Mouse (Mus musculus) limb, embryonic 10.5 days (tissue): Measurements from ENCODE around the gene a. TPM values are rescaled to one million over a fixed set of nuclear protein-coding genes. Genes with fewer than 3 reads are reported as not detected.
A peak's percentile ranks its signal among the peaks of the same experiment; 100 is the strongest.

Experiments
- DNase-seq: peaks from one replicate; pipeline ENCODE4 v3.0.0-alpha.2; 2017; ENCODE audit warnings: low spot score
- H3K27ac ChIP-seq: fragments of 300-500 bp; sonication (generic); 2 replicates; pipeline ENCODE4 v1.5.1; 2016; ENCODE audit warnings: mild to moderate bottlenecking
- H3K27me3 ChIP-seq: fragments of 300-500 bp; sonication (generic); 2 replicates; pipeline ENCODE4 v1.6.1; 2016; ENCODE audit warnings: low read depth, mild to moderate bottlenecking; ENCODE audit not compliant: poor library complexity, severe bottlenecking
- H3K36me3 ChIP-seq: fragments of 300-500 bp; sonication (generic); 2 replicates; pipeline ENCODE4 v1.6.1; 2016; ENCODE audit warnings: mild to moderate bottlenecking, moderate library complexity
- H3K4me1 ChIP-seq: fragments of 300-500 bp; sonication (generic); 2 replicates; pipeline ENCODE4 v1.6.1; 2016
- H3K4me3 ChIP-seq: fragments of 300-500 bp; sonication (generic); 2 replicates; pipeline ENCODE4 v1.5.1; 2016; ENCODE audit warnings: mild to moderate bottlenecking, moderate library complexity
- H3K9me3 ChIP-seq: fragments of 300-500 bp; sonication (generic); replicated peaks from 2 replicates; pipeline ENCODE4 v1.6.1; 2016; ENCODE audit warnings: mild to moderate bottlenecking
- WGBS: fragments of 180-500 bp; shearing (Covaris S2); methylation state at CpG from one replicate; pipeline ENCODE4 v1.1.7; 2016; 5-methylcytosine and 5-hydroxymethylcytosine counted together
- polyA plus RNA-seq: library from polyadenylated mRNA; unstranded; fragments of >200 nt; fragmentation: Nextera tagmentation; extraction: Ambion mirVana; gene quantifications from 2 replicates; pipeline ENCODE4 v1.2.1, GENCODE M21; 2016

The a gene
- polyA plus RNA-seq, 1 experiment from 2014 or later: 32.5 TPM

- Histone ChIP-seq H3K4me1 (peaks cover 48% of the 10 kb centered on the region), H3K27me3 (no peaks in the 10 kb centered on the region), H3K27ac (no peak overlapping the region), H3K4me3 (no peak overlapping the region), H3K36me3 (peaks cover 6% of the 10 kb centered on the region; the same call in 1 of the 2 replicates), H3K9me3 (no peaks in the 10 kb centered on the region)
- WGBS: 77% methylated on average over 6 of the region's 6 CpGs
- DNase-seq: no peak
These were observed 1.8 kb upstream of the a start for GRCm38 (mm10) chr2:154789381-154789780.

GRCm38 (mm10) chr2:154789977-154790655 lies 1.1 kb upstream of the a start:
- WGBS: 8% methylated on average over 14 of the region's 14 CpGs
- DNase-seq: no peak
- H3K27ac ChIP-seq: peak overlapping the region; percentile 99
- no peaks in the 10 kb centered on the region for H3K27me3 ChIP-seq
- peaks cover 45% of the 10 kb centered on the region for H3K4me1 ChIP-seq
- H3K9me3 ChIP-seq: no peaks in the 10 kb centered on the region
- H3K4me3 ChIP-seq: peak overlapping the region; percentile 92
- peaks cover 9% of the 10 kb centered on the region for H3K36me3 ChIP-seq

- peak overlapping the region; percentile 99 for H3K27ac ChIP-seq
- H3K36me3 ChIP-seq: peaks cover 21% of the 10 kb centered on the region
- H3K9me3 ChIP-seq: no peaks in the 10 kb centered on the region
- under 1% methylated on average over 65 of the region's 67 CpGs for WGBS
- peaks cover 35% of the 10 kb centered on the region for H3K4me1 ChIP-seq
- no peaks in the 10 kb centered on the region for H3K27me3 ChIP-seq
- DNase-seq: peak; percentile 75
- peak overlapping the region; percentile 92 for H3K4me3 ChIP-seq
These were observed 750 bp downstream of the a start for GRCm38 (mm10) chr2:154791661-154792642.

GRCm38 (mm10) chr2:154803372-154803771 lies 12.2 kb downstream of the a start:
- H3K4me3 ChIP-seq: no peak overlapping the region
- no peak for DNase-seq
- no peaks in the 10 kb centered on the region for H3K27me3 ChIP-seq
- H3K9me3 ChIP-seq: no peaks in the 10 kb centered on the region
- peaks cover 18% of the 10 kb centered on the region for H3K4me1 ChIP-seq
- 100% methylated on average over 1 of the region's 1 CpGs for WGBS
- H3K36me3 ChIP-seq: peaks cover 21% of the 10 kb centered on the region
- no peak overlapping the region for H3K27ac ChIP-seq

- H3K27ac ChIP-seq: no peak overlapping the region
- H3K9me3 ChIP-seq: no peaks in the 10 kb centered on the region
- peaks cover 18% of the 10 kb centered on the region for H3K36me3 ChIP-seq
- DNase-seq: no peak
- no peaks in the 10 kb centered on the region for H3K27me3 ChIP-seq
- H3K4me1 ChIP-seq: peaks cover 18% of the 10 kb centered on the region
- WGBS: 76% methylated on average over 4 of the region's 4 CpGs
- no peak overlapping the region for H3K4me3 ChIP-seq
These were observed 12.6 kb downstream of the a start for GRCm38 (mm10) chr2:154803845-154804244.

GRCm38 (mm10) chr2:154807689-154808088 lies 16.5 kb downstream of the a start:
- DNase-seq: no peak
- no peaks in the 10 kb centered on the region for H3K36me3 ChIP-seq
- H3K9me3 ChIP-seq: no peaks in the 10 kb centered on the region
- no peaks in the 10 kb centered on the region for H3K27me3 ChIP-seq
- no peak overlapping the region for H3K27ac ChIP-seq
- H3K4me3 ChIP-seq: no peak overlapping the region
- H3K4me1 ChIP-seq: peaks cover 17% of the 10 kb centered on the region
- WGBS: 78% methylated on average over 1 of the region's 1 CpGs

- Histone ChIP-seq H3K36me3 (no peaks in the 10 kb centered on the region), H3K27ac (no peak overlapping the region), H3K9me3 (no peaks in the 10 kb centered on the region), H3K4me1 (peaks cover 2% of the 10 kb centered on the region), H3K27me3 (no peaks in the 10 kb centered on the region), H3K4me3 (no peak overlapping the region)
- DNase-seq: no peak
- WGBS: 95% methylated on average over 1 of the region's 1 CpGs
These were observed 18.0 kb downstream of the a start for GRCm38 (mm10) chr2:154809107-154809762.

- no peak overlapping the region for H3K4me3 ChIP-seq
- H3K36me3 ChIP-seq: no peaks in the 10 kb centered on the region
- no peaks in the 10 kb centered on the region for H3K4me1 ChIP-seq
- H3K9me3 ChIP-seq: no peaks in the 10 kb centered on the region
- DNase-seq: no peak
- no peak overlapping the region for H3K27ac ChIP-seq
- no peaks in the 10 kb centered on the region for H3K27me3 ChIP-seq
- WGBS: 83% methylated on average over 1 of the region's 1 CpGs
These were observed 19.6 kb downstream of the a start for GRCm38 (mm10) chr2:154810821-154811220.

- WGBS: 92% methylated on average over 2 of the region's 2 CpGs
- Histone ChIP-seq H3K36me3 (no peaks in the 10 kb centered on the region), H3K27ac (no peak overlapping the region), H3K9me3 (no peaks in the 10 kb centered on the region), H3K4me3 (no peak overlapping the region), H3K4me1 (peaks cover 6% of the 10 kb centered on the region), H3K27me3 (no peaks in the 10 kb centered on the region)
- DNase-seq: no peak
These were observed 22.2 kb downstream of the a start for GRCm38 (mm10) chr2:154813426-154813825.

GRCm38 (mm10) chr2:154817089-154817488 lies 25.9 kb downstream of the a start:
- H3K4me1 ChIP-seq: peaks cover 6% of the 10 kb centered on the region
- no peak for DNase-seq
- no peak overlapping the region for H3K27ac ChIP-seq
- no peaks in the 10 kb centered on the region for H3K9me3 ChIP-seq
- 76% methylated on average over 3 of the region's 3 CpGs for WGBS
- H3K4me3 ChIP-seq: no peak overlapping the region
- peaks cover 9% of the 10 kb centered on the region for H3K36me3 ChIP-seq
- no peaks in the 10 kb centered on the region for H3K27me3 ChIP-seq

- no peaks in the 10 kb centered on the region for H3K9me3 ChIP-seq
- H3K27ac ChIP-seq: no peak overlapping the region
- H3K27me3 ChIP-seq: no peaks in the 10 kb centered on the region
- no peak overlapping the region for H3K4me3 ChIP-seq
- peaks cover 15% of the 10 kb centered on the region for H3K36me3 ChIP-seq
- H3K4me1 ChIP-seq: peaks cover 6% of the 10 kb centered on the region
- 42% methylated on average over 1 of the region's 1 CpGs for whole genome bisulfite sequencing
- no peak for DNase-seq
These were observed 26.6 kb downstream of the a start for GRCm38 (mm10) chr2:154817788-154818187.

GRCm38 (mm10) chr2:154818599-154818998 lies 27.4 kb downstream of the a start:
- H3K27me3 ChIP-seq: no peaks in the 10 kb centered on the region
- peaks cover 15% of the 10 kb centered on the region for H3K36me3 ChIP-seq
- no peak overlapping the region for H3K27ac ChIP-seq
- peaks cover 6% of the 10 kb centered on the region for H3K4me1 ChIP-seq
- H3K4me3 ChIP-seq: no peak overlapping the region
- DNase-seq: no peak
- H3K9me3 ChIP-seq: no peaks in the 10 kb centered on the region
- 84% methylated on average over 1 of the region's 1 CpGs for whole genome bisulfite sequencing

- H3K4me3 ChIP-seq: no peak overlapping the region
- no peak for DNase-seq
- peaks cover 15% of the 10 kb centered on the region for H3K36me3 ChIP-seq
- H3K27me3 ChIP-seq: no peaks in the 10 kb centered on the region
- H3K4me1 ChIP-seq: peaks cover 6% of the 10 kb centered on the region
- 80% methylated on average over 1 of the region's 1 CpGs for WGBS
- no peaks in the 10 kb centered on the region for H3K9me3 ChIP-seq
- no peak overlapping the region for H3K27ac ChIP-seq
These were observed 29.1 kb downstream of the a start for GRCm38 (mm10) chr2:154820346-154820745.
